Mouse (Mus musculus): ENCODE results near the gene Naaa. TPM values are rescaled to one million over a fixed set of nuclear protein-coding genes. Genes with fewer than 3 reads are reported as not detected.

The Naaa gene
- total RNA-seq, 2 experiments from 2014 or later = 38.6 to 40.1 TPM

DNA sequence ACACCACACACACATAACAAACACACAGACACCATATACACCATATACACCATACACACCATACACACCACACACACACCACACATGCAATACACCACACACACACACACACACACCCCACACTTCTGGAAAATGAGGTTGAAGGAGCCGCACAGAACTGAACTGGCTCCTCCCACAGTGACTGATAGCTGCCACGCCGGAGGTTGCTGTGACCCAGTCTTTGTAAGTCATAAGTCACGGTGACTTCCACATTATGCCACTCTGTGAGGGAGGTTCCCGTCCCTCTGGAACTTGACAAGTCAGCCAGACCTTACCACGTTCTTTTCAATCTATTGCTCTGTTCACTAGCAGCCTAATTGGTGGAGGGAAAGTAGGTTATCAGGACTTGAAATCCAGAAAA, 23.5 kb downstream of the Naaa start:
- no peak for DNase-seq (ENCODE audit: extremely low spot score in 1 of 2, low spot score in 2 of 2)
- intact Hi-C loops (cut with DNase I) = no loop called here
- Histone ChIP-seq H3K27ac (no peak overlapping the region), H3K4me3 (no peak overlapping the region)
- TF ChIP-seq CTCF (IDR thresholded peaks at IDR 0.05) = no peak

- intact Hi-C loops (cut with DNase I) = no loop called here
- Histone ChIP-seq H3K4me3 (no peak overlapping the region), H3K27ac (no peak overlapping the region)
- no peak for DNase-seq (ENCODE audit: extremely low spot score in 1 of 2, low spot score in 2 of 2)
- peak; percentile 54 for TF ChIP-seq CTCF (IDR thresholded peaks at IDR 0.05)
Observed at GRCm38 (mm10) chr5:92252797-92253343, 25.1 kb downstream of the Naaa start.

GRCm38 (mm10) chr5:92252031-92252430, 25.9 kb downstream of the Naaa start:
- H3K4me3 ChIP-seq = no peak overlapping the region
- DNase-seq (ENCODE audit: extremely low spot score in 1 of 2, low spot score in 2 of 2) = no peak
- intact Hi-C loops (cut with DNase I) = no loop called here
- H3K27ac ChIP-seq = no peak overlapping the region
- TF ChIP-seq CTCF (IDR thresholded peaks at IDR 0.05) = no peak; the same call in 1 of the 2 replicates

GRCm38 (mm10) chr5:92248614-92249013, 29.4 kb downstream of the Naaa start:
- intact Hi-C loops (cut with DNase I) = no loop called here
- no peak overlapping the region for H3K27ac ChIP-seq
- DNase-seq (ENCODE audit: extremely low spot score in 1 of 2, low spot score in 2 of 2) = no peak
- TF ChIP-seq CTCF (IDR thresholded peaks at IDR 0.05) = no peak
- H3K4me3 ChIP-seq = no peak overlapping the region

GRCm38 (mm10) chr5:92245483-92245882, 32.5 kb downstream of the Naaa start:
- intact Hi-C loops (cut with DNase I) = no loop called here

GRCm38 (mm10) chr5:92244900-92245299, 33.1 kb downstream of the Naaa start:
- H3K4me3 ChIP-seq = no peak overlapping the region
- H3K27ac ChIP-seq = no peak overlapping the region
- TF ChIP-seq CTCF (IDR thresholded peaks at IDR 0.05) = no peak
- intact Hi-C loops (cut with DNase I) = no loop called here
- no peak for DNase-seq (ENCODE audit: extremely low spot score in 1 of 2, low spot score in 2 of 2)

More at GRCm38 (mm10) chr5:92245483-92245882, 32.5 kb downstream of the Naaa start:
- H3K27ac ChIP-seq = no peak overlapping the region
- TF ChIP-seq CTCF (IDR thresholded peaks at IDR 0.05) = no peak
- no peak for DNase-seq (ENCODE audit: extremely low spot score in 1 of 2, low spot score in 2 of 2)
- no peak overlapping the region for H3K4me3 ChIP-seq

DNA sequence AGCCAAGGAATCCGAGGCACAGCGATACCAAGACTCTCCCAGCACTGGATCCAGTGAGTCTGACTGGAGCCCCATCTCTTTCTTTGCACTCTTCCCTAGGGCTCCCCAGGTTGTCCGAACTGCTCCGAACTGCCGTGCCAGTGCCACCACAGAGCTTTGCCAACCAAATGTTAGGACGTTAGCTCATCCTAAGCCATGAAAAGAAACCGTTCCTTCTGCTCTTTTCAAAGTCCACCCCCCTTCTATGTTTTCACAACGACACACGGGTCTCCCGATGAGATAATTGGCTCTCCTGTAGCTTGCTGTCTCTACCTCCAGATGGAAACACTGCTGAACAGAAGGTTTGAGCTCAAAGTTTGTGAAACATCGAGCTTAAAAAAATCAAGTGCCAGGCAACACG, 37.2 kb downstream of the Naaa start:
- no peak for DNase-seq (ENCODE audit: extremely low spot score in 1 of 2, low spot score in 2 of 2)
- Histone ChIP-seq H3K4me3 (no peak overlapping the region), H3K27ac (no peak overlapping the region)
- TF ChIP-seq CTCF (IDR thresholded peaks at IDR 0.05) = no peak
- intact Hi-C loops (cut with DNase I) = no loop called here

DNA sequence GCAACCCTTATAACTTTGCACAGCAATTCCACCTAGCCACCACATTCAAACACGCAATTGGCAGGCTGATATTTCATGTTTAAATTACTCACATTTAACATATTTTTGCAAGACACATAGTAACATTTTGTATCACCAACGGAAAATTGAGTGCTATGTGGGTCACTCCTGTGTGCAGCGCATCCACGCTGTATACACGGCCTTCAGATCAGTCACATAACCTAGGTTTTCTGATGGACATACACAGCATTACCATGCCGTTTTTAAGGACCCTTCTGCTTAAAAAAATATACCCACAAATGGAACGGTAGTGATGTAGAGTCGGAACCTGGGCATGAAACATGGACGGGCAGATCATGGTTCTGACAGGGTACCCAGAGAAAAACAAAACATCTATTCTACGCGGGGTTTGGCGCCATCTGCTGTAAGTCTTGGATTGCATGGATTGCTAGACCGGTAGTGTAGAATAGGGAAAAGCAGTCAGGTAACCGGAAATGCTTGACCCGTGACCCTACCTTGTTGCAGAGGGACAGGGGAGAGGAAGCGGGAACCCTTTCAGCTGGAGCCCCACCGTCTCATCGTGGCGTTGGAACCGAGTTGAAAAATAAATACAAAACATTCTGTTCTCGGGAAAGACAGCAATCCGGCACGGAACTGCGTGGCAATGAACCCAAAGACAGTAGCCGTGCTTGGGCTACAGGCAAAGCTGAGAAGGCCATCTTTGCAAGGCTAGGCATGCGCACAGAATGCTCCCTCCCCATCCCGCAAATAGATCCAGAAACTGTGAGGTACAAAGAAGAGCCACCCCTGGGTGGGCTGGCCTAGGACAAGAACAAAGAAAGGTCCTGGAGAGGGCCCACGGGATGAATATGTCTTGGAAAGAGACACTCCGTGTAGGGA, 38.4 kb downstream of the Naaa start:
- Histone ChIP-seq H3K27ac (no peak overlapping the region), H3K4me3 (no peak overlapping the region)
- intact Hi-C loops (cut with DNase I) = loop anchor here (2.0 kb wide), 1 partner anchor 45 kb away; no protein-coding TSS in a partner anchor
- peak; percentile 78 for TF ChIP-seq CTCF (IDR thresholded peaks at IDR 0.05)
- DNase-seq (ENCODE audit: extremely low spot score in 1 of 2, low spot score in 2 of 2) = peak; percentile 73 to 77

- H3K27ac ChIP-seq = no peak overlapping the region
- DNase-seq (ENCODE audit: extremely low spot score in 1 of 2, low spot score in 2 of 2) = no peak
- no peak for TF ChIP-seq CTCF (IDR thresholded peaks at IDR 0.05)
- intact Hi-C loops (cut with DNase I) = no loop called here
- H3K4me3 ChIP-seq = no peak overlapping the region
Observed at GRCm38 (mm10) chr5:92234939-92235557, 42.9 kb downstream of the Naaa start.

GRCm38 (mm10) chr5:92233366-92233765, 44.6 kb downstream of the Naaa start:
- TF ChIP-seq CTCF (IDR thresholded peaks at IDR 0.05) = no peak
- intact Hi-C loops (cut with DNase I) = no loop called here
- H3K4me3 ChIP-seq = no peak overlapping the region
- no peak for DNase-seq (ENCODE audit: extremely low spot score in 1 of 2, low spot score in 2 of 2)
- H3K27ac ChIP-seq = no peak overlapping the region

- TF ChIP-seq CTCF (IDR thresholded peaks at IDR 0.05) = no peak
- no peak for DNase-seq (ENCODE audit: extremely low spot score in 1 of 2, low spot score in 2 of 2)
- intact Hi-C loops (cut with DNase I) = no loop called here
- H3K27ac ChIP-seq = no peak overlapping the region
- H3K4me3 ChIP-seq = no peak overlapping the region
Observed at GRCm38 (mm10) chr5:92231836-92232235, 46.1 kb downstream of the Naaa start.

- no peak for DNase-seq (ENCODE audit: extremely low spot score in 1 of 2, low spot score in 2 of 2)
Observed at GRCm38 (mm10) chr5:92230306-92230705, 47.7 kb downstream of the Naaa start.

More at GRCm38 (mm10) chr5:92230306-92230705, 47.7 kb downstream of the Naaa start:
- intact Hi-C loops (cut with DNase I) = no loop called here
- H3K27ac ChIP-seq = no peak overlapping the region
- no peak overlapping the region for H3K4me3 ChIP-seq
- no peak for TF ChIP-seq CTCF (IDR thresholded peaks at IDR 0.05)

All from left cerebral cortex, adult 2 months (tissue).